Mouse (Mus musculus) E14TG2a.4 (cell line): ENCODE measurements at regions not wholly inside any gene's neighbourhood (a gene's known extent, or its start where the extent isn't known, plus 50 kb on each side); places are given as distances from the start of the nearest gene placed in this dataset.

ENCODE experiments used
- CTCF ChIP-seq: conservative IDR thresholded peaks from 2 replicates; pipeline ENCODE4 v1.5.1; 2014; ENCODE audit warnings: low read length
- NANOG ChIP-seq: IDR thresholded peaks from 2 replicates; pipeline ENCODE4 v1.6.1; 2014; ENCODE audit warnings: borderline replicate concordance, low read length, mixed read lengths
- POU5F1 ChIP-seq: IDR thresholded peaks from 2 replicates; pipeline ENCODE4 v1.6.1; 2014; ENCODE audit warnings: low read length, borderline replicate concordance

GRCm38 (mm10) chr14:102885240-102885598 is 97.2 kb downstream of the Kctd12 start:
- no peak for TF ChIP-seq CTCF
- no peak for TF ChIP-seq NANOG
- TF ChIP-seq POU5F1, result no peak
